Mouse (Mus musculus) brain, embryonic 14.5 days (tissue): ENCODE data around the gene Gcc2. TPM values are rescaled to one million over a fixed set of nuclear protein-coding genes. Genes with fewer than 3 reads are reported as not detected.
"Not testable (repeated sequence)": the region's sequence is repeated elsewhere in the genome, so short reads cannot be mapped to it uniquely, and the experiment has no call there.

Source experiments
- DNase-seq: peaks from one replicate; pipeline ENCODE4 v3.0.0-alpha.2; 2011; ENCODE audit warnings: low read depth
- CTCF ChIP-seq: fragments of 200-500 bp; IDR thresholded peaks from 2 replicates; pipeline ENCODE4 v1.5.1; 2012; ENCODE audit warnings: inconsistent platforms, mild to moderate bottlenecking, moderate library complexity, borderline replicate concordance; ENCODE audit not compliant: insufficient read depth, insufficient read length; ENCODE audit errors: extremely low read depth
- POLR2A ChIP-seq: fragments of 200-500 bp; IDR thresholded peaks from 2 replicates; pipeline ENCODE4 v1.6.1; 2012; ENCODE audit warnings: mild to moderate bottlenecking, inconsistent platforms, borderline replicate concordance; ENCODE audit not compliant: poor library complexity, insufficient read depth, insufficient read length, severe bottlenecking; ENCODE audit errors: extremely low read depth
- polyA plus RNA-seq: library from polyadenylated mRNA; depleted of rRNA; stranded (reverse); fragments of >200 nt; gene quantifications from 2 replicates; pipeline ENCODE4 v1.2.3, GENCODE M21; 2012

Gcc2 gene
- polyA plus RNA-seq, 1 experiment: 45.7 TPM

DNA sequence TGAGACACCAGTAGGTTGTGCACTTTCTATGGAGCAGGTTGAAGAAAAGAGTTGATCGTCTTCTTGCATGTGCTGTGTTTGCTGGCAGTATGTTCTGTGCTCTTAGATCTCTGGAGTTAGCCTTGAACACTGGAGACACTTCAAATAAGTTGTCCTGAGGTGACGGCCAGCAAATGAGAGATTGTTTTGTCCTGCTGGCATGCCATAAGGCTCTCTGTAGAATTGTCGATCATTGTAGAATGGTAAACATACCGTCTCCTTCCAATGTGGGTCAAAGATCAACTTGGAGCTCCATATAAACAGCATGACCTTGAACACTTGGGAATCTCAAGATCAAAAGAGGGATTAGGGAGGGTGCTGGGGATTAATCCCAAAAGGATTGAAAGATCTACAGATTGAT, 28.9 kb upstream of the Gcc2 start:
- DNase-seq: peak; percentile 29

DNA sequence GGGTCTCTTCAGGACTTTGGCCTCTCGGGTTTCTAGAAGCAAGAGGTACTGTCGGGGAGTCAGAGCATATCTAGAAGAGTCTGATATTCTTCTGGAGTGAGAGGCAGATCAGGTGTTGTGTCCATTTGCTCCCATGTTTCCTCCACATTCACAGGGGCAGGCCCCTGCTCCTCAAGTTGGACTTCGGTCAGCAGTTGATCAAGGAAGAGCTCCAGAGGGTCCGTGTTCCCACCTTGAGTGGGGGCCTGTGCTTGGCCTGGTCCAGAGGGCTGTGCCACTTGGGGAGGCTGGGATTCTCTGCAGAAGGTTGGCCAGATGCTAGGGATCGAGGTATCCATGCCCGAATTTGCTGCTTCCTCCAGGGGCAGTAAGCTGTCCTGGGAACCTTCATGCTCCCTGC, 27.5 kb upstream of the Gcc2 start:
- DNase-seq: not testable (repeated sequence)

DNA sequence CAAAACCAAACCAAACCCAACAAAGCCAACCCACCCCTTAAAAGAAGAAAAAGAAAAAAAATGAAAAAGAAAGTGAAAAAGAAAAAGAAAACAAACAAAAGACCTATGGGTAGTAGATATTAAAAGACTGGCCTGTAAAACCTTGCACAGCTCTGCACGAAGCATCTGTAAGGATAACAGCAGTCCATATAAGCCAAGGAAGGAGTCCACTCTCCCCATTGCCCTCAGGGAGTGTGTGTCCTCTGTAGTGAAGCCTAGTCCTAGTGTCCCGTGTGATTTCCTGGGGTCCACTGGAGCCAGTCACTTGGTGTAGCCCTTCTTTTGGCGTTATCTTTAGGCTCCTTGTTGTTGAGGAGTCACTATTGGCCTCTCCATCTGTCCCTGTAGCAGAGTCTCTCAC, 25.3 kb upstream of the Gcc2 start:
- not testable (repeated sequence) for DNase-seq

DNA sequence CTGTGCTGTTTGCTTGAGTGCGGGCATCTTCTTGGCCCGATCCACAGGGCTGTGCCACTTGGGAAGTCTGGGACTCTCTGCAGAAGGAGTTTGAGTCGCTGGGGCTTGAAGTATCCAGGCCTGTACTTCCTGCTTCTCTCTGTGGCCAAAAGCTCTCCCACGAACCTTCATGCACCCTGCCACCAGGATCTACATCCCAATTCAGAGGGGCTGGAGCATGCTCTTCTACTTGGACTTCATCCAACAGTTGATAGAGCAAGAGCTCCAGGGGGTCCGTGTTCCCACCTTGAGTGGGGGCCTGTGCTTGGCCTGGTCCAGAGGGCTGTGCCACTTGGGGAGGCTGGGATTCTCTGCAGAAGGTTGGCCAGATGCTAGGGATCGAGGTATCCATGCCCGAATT, 24.2 kb upstream of the Gcc2 start:
- not testable (repeated sequence) for DNase-seq

DNA sequence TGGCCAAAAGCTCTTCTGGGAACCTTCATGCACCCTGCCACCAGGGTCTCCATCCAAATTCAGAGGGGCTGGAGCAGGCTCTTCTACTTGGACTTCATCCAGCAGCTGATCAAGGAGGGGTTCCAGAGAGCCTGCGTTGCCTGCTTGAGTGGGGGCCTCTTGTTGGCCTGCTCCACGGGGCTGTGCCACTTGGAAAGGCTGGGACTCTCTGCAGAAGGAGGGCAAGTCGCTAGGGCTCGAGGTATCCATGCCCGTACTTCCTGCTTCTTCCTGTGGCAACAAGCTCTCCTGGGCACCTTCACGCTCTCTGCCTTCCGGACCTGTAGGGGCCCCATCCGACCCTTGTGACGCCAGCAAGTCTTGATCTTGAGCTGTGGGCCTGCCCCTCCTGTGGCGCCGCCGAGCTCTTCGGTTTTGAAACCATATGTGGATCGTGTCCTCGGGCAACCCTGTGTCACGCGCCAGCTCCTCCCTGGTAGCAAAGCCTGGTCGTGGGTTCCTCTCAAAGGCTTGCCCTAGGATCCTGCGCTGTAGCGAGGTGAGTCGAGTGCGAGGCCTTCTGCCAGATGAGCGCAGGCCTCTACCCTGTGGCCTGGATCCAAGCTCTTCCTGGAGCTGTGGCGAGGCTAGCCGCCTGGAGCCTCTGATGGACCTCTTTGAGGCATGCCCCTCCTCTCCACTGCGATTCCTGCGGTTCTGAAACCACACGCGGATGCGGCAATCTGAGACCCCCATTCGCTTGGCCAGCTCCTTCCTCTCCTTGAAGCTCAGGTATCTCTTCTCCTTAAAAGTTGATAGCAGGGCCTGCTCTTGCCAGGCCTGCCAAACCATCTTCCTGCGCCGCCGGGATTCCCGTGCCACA, 23.3 kb upstream of the Gcc2 start:
- peak; percentile 52 for DNase-seq

DNA sequence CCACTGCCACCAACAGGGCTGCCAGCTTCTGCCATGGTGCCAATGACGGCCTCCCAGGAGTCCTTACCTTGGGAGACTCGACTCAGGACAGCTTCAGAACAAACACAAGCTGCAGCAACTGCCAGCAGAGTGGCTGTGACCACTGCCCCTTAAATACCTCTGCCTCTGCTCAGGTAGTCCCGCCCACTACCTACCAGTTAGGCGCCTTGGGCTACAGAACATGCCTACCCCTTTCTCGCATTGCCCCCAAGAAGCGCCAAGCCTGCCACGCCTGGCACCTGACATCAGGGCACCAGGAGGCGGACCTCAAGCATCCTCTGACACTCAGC, 22.7 kb upstream of the Gcc2 start, which contains the start of gene Duxf3:
TSS of gene Duxf3 (minus strand) at position 35 of the 329 bp plus-strand sequence.
- DNase-seq: not testable (repeated sequence)

- DNase-seq: not testable (repeated sequence)
These were observed 22.1 kb upstream of the Gcc2 start for GRCm38 (mm10) chr10:58233054-58233739.

GRCm38 (mm10) chr10:58233740-58234121, 21.6 kb upstream of the Gcc2 start:
- DNase-seq: not testable (repeated sequence)

GRCm38 (mm10) chr10:58234985-58235384, 20.3 kb upstream of the Gcc2 start:
- DNase-seq: not testable (repeated sequence)

- no peak for DNase-seq
- TF ChIP-seq POLR2A: no peak
- TF ChIP-seq CTCF: no peak
These were observed 18.7 kb upstream of the Gcc2 start, which contains the start of gene Gm4981 for GRCm38 (mm10) chr10:58236613-58237012. TSS of gene Gm4981 (minus strand) at chr10:58236701.

DNA sequence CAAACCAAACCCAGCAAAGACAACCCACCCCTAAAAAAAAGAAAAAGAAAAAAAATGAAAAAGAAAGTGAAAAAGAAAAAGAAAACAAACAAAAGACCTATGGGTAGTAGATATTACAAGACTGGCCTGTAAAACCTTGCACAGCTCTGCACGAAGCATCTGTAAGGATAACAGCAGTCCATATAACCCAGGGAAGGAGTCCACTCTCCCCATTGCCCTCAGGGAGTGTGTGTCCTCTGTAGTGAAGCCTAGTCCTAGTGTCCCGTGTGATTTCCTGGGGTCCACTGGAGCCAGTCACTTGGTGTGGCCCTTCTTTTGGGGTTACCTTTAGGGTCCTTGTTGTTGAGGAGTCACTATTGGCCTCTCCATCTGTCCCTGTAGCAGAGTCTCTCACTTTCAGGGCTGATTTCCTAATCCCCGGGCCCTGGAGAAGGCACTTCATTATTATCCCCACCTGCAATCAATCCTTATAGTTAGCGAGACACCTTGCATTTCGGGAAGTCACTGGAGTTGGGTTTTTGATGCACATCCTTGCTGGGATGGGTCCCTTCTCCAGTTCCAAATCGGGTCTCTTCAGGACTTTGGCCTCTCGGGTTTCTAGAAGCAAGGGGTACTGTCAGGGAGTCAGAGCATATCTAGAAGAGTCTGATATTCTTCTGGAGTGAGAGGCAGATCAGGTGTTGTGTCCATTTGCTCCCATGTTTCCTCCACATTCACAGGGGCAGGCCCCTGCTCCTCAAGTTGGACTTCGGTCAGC, 16.1 kb upstream of the Gcc2 start:
- peak; percentile 31 for DNase-seq

GRCm38 (mm10) chr10:58249535-58249934, 5.8 kb upstream of the Gcc2 start:
- TF ChIP-seq CTCF (no peak), POLR2A (no peak)
- DNase-seq: no peak

DNA sequence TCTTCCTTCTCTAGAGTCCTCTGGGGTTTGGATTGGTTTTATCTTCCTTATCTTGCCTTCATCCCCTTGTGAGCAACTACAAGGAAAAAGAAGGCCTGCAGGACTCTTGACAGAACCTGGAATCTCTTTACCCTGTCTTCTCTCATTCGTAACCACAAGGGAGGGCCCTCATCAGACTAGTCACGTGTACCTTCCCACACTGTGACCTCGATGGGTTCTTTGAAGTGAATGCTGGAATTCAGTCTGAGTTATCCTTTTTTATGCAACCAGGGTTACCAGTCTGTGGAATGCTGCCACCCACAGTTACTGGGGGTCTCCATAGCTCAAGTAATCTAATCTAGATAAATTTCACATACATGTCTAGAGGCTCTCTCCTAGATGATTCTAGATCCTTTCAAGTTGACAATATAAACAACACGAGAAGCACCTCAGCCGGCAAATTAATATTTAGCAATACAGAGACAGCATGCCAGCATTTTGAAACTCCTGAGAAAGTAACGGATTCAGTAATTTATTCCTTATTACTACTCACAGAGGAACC, 592 bp upstream of the Gcc2 start:
- peak; percentile 18 for DNase-seq
- no peak for TF ChIP-seq POLR2A
- TF ChIP-seq CTCF: no peak

- no peak for TF ChIP-seq POLR2A
- TF ChIP-seq CTCF: no peak
- DNase-seq: peak; percentile 26
These were observed 657 bp downstream of the Gcc2 start for GRCm38 (mm10) chr10:58255954-58256353.
